Mouse (Mus musculus) embryo, embryonic 9.5 days (tissue): ENCODE measurements at regions not wholly inside any gene's neighbourhood (a gene's known extent, or its start where the extent isn't known, plus 50 kb on each side); places are given as distances from the start of the nearest gene placed in this dataset.

Experiments
- DNase-seq: peaks from one replicate; pipeline ENCODE4 v3.0.0-alpha.2; 2017; ENCODE audit errors: extremely low spot score

DNA sequence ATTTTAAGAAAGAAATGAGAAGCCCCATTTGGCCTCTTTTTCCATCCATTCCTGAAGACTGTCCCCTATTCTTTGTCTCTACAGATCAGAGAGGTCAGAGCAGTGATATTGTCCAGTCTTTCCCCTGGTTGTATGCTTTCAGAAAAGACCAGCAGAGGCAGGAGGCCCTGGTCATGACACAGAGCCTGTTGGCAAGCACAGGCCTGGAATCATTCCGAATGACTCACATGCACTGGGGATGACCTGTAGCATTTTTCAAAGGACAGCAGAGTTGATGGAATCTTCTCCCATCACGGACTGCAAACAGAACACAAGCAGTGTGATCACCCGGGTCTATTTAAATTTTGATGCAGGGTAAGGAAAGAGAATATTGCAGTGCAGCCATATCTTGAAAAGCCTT is 50.2 kb upstream of the Nxt1 start:
- DNase-seq, result no peak

DNA sequence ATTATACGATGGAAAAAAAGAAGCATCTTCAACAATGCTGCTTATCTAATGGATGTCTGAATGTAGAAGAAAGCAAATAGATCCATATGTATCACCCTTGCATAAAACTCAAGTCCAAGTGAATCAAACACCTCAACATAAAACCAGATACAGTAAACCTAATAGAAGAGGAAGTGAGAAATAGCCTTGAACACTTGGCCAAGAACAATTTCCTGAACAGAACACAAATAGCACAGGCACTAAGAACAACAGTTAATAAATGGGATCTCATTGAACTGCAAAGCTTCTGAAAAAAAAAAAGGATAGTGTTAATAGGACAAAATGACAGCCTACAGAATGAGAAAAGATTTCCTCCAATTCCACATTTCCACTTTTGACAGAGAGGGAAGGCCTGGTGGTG is 60.5 kb upstream of the Nxt1 start:
- DNase-seq, result no peak

DNA sequence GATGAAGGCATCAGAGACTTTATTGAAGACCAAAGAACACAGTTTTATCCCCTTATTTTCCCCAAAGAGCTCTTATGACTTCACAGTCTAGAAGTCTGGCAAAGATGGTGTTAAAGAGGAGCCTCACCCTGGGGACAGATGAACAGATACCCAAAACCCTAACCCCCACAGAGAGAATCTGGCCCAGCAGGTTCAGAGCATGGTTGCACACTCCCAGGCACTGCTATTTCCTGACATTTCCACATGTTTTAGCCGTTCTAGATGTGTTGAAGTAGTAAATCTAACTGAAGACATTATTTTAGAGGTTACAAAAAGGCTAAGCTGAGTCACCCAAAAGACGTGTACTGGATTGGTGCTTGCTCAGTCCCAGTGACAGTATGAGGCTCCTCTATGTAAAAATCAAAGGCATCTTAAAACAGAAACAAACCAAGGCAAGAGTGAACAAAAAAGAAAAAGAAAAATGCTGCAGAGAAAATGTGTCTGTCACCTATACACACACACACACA is 66.9 kb upstream of the Nxt1 start:
- DNase-seq, result no peak

DNA sequence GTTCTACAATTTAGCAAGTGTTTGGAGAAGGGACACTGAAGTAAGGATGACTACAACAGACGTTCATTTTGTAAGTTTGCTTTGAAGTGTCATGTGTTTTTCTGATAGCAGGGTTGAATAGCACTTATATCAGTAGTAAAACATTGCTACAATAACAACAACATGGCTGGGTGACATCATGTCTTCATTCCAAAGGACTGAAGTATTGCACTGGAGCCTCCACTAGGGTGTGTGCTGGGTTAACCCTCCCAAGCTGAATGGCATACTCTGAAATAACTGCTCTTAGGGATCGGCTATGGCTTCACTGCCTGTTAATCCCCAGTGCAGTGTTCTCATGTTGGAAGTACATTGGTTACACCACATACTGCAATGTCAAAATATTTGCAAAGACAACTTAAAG is 68.5 kb upstream of the Nxt1 start:
- no peak for DNase-seq

DNA sequence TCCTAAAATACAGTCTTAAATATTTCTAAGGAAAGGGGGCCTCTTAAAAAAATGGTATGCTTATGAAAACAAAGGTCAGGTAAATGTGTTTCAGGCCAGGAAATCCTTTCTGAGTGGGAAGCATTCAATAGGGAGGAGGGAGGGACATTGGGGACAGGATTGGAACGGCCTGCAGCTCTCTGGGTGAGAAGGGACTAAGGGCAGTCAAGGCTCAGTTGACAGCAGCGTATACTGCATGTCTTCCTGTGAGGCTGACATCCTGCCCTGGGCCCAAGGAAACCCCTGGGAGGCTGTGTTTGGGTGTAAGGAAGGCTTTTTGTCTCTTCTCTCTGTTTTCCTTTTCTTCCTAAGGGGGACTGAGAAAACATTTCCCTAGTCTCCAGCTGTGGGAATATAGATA is 69.1 kb upstream of the Nxt1 start:
- DNase-seq, result no peak

DNA sequence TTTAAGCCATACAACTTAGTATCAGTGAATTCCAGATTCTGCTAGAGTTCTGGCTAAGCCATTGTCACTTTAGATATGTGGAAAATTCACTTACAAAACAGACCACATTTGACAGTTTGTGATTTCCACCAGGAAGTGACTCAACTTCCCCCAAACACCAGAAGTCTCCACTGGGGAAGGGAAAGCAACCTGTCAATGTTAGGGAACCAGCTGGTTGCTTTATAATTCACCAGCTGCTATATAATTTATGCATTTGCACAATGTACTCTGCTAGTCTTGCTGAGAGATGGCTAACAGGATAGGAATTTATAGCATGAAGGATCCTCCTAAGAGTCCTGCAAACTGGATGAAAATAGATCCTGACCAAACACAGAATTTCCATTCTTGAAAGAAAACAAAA is 72.9 kb upstream of the Nxt1 start:
- no peak for DNase-seq

DNA sequence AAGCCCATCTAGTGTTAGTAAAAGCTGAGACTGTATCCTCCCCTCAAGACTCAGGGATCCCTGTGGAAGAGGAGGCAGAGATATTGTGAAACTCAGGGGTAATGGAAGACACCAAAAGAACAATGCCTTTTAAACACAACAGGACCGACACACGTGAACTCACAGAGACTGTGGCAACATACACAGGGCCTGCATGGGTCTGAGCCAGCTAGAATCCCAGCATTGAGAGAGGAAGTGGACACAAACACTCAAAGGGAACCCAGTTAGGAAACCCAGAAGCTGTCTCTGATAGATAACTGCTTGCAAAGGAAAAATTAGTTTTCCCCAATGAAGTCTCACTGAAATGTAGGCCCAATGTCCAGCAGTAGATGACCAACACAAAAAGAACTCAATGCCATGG is 75.4 kb upstream of the Nxt1 start:
- no peak for DNase-seq

DNA sequence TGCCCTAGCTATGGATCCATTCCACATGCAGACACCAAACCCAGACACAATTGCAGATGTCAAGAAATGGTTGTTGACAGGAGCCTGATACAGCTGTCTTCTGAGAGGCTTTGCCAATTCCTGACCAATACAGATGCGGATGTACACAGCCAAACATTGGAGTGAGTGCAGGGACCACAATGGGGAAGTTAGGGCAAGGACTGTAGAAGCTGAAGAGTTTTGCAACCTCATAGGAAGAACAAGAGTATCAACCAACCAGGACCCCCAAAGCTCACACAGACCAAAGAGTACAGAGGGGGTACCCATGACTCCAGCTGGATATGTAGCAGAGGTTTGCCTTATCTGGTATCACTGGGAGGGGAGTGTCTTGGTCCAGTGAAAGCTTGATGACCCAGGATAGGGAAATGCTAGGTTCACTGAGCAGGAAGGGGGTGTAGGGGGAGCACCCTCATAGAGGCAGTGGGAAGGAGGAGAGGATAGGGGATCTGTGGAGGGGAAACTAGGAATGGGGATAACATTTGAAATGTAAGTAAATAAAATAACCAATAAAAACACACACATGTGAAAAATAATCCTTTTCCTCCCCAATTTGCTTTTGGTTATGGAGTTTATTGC is 86.6 kb upstream of the Nxt1 start:
- DNase-seq, result no peak

DNA sequence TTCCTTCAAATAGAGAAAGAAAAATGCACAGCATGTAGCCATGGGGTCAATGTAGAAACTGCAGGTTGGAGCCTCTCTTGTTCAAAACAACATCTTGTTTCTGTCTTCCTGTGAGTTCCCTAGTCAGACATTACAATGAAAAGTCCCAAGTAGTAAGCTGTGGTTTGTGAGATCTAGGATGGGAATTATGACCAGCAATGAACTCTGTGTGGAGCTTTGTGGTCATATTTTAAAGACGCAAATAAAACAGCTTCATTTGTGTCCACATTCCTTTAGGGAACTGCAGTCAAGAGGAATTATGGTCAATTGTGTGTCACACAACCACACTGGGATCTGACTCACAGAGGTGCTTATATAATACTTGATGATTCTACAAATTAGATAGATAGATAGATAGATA is 90.2 kb upstream of the Nxt1 start:
- no peak for DNase-seq

DNA sequence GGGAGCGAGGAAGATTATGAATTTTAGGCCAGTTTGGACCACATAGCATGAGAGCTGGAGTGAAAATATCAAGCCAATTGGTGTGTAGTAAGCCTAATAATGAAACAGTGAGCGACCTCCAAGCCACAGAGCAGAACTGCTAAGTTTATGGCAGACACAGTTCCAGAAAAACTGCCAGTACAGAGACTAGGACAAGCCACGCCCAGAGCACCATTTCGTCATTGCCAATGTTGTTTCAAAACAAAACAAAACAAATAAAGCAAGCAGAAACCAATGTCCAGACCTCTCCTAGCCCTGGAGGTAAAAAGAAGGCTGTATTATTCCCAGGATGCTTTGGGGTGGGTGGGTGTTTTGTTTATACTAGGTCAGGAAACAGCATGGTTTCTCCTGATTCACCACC is 90.7 kb upstream of the Nxt1 start:
- DNase-seq, result no peak

DNA sequence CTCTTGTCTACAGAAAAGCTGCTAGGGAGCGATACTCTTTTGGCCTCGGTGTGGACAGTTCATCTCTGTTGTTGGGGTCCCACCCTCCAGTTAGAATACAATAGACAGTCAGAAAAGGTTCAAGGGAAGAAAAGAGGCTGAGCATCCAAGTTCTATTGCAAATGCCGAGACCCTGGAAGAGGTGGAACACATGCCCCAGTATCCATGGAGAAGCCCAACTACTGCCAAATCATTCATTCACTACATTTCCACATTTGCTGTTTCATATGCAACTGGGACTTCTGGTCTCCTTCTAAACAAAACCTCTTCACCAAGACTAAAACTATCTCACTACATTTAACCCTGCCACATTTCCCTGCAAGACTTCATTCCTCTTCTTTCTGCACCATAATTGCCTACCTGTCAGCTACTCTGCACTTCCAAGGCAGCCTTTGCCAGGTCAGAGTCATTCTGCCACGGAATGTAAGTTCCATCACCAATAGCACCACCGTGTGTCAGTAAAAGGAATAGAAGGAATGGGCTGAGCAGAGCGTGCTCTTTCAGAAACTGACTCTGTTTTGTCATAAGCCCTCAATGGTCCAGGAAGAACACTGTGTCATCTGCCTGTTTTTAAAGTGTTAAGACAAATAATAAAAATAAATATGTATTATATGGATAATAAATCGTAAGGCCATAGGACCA is 92.0 kb upstream of the Nxt1 start:
- DNase-seq, result peak; percentile 33

DNA sequence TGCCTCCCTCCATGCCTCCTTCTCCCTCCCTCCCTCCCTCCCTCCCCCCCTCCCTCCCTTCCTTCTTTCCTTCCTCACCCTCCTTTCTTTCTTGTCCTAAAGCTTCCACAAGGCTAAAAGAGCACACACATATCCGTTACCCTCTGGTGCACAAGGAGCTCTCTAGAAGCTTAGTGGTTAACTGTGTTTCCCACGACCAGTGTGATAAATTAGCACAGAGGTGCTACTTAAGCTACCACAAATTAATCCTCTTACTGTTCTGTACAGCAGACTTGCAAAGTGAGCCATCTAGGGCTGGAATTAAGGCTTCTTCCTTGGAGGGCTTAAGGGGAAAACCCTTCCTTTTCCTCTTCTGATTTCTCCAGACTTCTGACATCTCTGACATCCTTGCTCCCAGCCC is 92.8 kb upstream of the Nxt1 start:
- DNase-seq, result no peak

DNA sequence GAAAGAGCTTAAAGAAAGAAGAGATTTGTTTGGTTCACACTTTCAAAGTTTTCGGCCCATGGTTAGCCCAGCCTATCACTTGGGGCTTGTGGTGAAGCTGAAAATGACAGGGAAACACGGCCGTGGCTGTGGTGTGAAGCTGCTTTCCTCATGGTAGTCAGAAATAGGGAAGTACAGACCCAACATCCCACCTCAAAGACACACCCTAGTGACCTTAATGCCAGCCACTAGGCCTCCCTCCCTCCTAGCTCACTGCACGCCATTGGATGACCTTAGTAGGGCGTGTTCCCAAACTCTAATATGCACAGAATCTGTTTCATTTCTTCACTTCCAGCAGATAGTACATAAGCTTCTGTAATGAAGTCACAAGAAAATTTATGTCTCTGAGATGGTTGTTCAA is 93.4 kb upstream of the Nxt1 start:
- no peak for DNase-seq

DNA sequence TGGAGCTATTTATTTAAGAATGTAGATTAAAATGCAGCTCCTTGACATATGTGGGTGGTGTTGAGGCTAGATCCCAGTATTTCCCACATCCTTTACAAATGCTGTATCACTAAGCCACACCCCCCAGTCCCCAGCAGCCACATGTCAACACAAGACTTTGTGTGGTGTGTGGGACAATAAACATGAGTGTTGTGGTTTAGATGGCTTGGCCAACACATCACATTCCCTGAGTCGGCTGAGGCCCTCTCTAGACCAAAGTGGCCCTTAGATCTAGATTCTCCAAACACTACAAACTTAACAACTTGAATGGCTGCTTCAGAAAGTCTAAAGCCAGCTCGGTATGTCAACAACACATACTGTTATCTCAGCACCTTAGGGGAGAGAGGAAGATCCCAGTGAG is 94.2 kb upstream of the Nxt1 start:
- no peak for DNase-seq

DNA sequence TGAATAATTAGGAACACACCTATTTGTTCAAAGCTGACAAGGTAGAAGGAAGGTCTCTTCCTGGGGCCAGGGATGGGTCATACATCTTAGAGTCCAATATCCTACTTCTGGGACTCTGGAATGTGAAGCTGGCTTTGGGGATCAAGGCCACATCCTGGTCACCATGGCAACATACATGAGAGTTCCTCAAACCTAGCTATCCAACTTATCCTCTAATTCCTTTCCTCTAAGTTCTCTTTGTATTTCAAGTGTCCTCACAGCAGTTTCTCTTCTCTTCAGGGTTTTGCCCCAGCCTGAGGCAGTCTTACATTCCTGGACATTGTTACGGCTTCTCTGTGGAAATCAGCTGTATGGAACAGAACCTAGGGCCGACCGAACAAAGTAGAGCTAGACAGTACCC is 97.0 kb upstream of the Nxt1 start:
- no peak for DNase-seq

DNA sequence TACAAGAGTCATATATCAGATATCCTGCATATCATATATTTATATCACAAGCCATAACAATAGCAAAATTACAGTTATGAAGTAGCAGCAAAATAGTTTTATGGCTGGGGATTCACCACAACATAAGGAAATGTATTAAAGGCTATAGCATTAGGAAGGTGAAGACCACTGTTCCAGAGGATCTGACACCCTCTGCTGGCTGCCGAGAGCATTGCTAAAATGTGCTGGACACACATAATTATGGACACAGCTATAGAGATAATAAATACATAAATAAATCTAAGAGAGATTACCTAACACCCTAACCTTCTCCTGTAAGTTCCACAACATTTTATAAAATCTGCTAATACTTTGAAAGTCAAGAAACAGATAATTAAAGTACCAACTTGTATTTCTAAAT is 100.2 kb upstream of the Nxt1 start:
- DNase-seq, result peak; percentile 42

DNA sequence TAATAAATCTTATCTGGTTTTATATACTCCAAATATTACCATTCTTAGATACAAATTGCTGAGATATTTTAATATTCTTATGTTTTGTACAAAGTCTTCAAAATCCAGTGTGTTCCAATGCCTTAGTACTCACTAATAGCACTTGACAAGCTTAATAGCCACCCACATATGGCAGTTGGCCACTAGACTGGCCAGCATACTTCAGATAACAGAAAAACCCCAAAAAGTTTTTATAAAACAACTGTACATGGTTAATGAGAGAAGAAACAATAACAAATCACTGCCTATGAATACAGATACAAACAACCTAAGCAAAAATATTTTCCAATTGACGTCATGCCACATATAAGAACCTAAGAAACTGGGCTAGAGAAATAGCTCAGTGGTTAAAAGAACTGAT is 100.8 kb upstream of the Nxt1 start:
- no peak for DNase-seq

DNA sequence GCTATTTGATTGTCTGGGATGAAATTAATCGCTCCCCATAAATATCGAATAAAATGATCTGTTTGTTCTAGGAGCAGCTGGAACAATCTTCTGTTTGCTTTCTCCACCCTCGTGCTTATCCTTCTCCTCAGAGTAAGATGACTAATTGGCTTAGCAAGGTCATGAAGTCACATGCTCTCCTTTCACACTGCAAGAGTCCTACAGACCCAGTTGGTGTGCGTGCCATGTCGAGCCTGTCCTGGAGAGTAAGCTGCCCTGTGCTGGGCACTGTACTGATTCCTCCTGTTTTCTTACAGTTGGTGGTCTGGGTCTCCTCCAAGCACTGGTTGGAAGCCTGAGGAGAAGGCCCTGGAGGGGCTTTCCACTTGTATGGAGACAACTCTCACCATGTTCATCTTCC is 101.4 kb upstream of the Nxt1 start:
- no peak for DNase-seq

DNA sequence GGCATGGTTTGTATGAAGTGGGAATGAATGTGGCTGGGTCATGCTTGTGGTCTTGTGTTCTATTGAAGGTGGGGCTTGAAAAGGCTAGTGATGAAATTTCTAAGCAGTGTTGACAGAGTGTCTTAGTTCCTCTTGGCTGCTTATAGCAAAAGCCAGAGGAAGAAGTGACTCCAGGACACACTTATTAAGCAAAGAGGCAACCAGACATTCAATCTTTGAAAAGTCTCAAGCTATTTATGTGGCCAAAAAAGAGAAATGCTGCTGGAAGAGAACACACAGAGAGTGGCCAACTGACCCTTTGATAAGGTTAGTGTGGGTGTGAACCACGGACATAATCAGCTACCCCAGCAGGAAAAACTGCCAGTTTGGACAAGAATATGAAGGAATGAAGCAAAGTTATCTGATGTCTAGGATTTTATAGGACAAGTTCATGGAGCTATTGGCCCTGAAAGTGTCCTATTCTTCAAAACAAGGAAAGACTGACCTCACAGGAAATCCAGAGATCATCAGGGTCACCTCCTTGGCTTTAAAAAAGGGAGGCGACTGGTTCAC is 104.4 kb upstream of the Nxt1 start:
- no peak for DNase-seq

DNA sequence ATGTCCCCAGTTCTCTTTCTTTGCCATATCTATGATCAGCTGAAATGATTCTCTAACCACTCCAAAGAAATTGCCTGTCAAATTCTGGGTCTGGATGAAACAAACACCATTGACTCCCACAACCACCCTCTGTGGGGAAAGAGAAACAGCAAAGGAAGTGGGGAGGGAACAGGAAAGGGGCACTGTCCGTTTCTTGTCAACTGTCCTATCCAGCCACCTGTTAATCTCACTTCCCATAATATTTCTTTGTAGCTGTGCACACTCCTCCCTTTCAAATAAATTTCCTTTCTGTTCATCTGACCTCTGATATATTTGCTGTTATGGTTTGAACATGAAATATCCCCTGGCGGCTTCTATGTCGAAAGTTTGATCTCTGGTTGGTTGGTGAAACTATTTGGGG is 109.0 kb upstream of the Nxt1 start:
- no peak for DNase-seq

DNA sequence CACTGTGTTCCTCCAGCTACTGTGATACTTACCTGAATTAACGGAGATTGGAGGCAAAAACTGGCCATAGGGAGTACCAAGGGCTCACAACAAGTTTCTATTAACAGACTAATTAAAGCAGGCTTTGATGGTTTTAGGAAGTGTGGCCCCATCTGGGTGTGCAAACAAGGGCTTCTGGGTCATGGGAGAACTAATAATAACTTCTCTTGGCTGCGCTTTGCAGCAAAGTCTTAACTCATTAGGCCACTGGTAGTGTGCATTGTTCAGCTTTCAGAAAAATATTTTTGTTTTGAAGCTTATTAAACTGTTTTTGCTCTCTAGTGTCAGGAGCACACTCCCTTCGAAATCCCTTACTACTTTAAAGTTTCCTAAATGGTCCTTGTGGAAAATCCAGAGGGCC is 110.4 kb upstream of the Nxt1 start:
- no peak for DNase-seq

DNA sequence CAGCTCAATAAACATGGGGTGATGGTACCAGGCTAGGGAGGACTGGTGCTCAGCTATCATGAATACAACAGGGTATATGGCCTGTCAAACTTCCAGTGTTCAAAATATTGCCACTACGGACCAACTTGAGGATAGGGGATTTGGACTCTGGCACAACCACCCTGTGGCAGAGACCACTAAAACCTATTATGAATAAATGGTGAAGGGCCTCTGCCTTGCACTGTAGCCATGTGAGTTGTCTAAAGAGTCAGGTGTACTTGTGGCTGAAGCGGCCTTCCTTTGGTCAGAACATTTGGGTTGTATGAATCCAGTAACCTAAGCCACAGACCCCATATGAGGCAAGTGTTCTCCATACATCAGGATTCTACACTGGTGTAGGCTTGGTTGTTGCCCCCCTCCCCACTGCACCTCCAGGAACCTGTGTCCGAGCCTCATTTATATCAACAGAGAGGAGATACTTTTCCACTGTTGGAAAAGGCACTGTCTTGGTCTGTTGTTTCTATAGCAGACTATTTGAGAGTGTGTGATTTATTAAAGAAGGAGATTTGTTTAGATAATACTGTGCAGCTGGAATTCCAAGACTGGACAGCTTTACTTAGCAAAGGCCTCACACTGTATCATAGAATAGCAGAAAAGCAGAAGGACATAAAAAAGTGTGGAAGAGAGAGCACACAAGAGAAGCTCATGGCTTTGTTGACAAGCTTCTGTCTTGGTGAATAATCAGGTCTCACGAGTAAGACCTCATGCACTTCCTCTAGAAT is 112.2 kb upstream of the Nxt1 start:
- DNase-seq, result no peak

DNA sequence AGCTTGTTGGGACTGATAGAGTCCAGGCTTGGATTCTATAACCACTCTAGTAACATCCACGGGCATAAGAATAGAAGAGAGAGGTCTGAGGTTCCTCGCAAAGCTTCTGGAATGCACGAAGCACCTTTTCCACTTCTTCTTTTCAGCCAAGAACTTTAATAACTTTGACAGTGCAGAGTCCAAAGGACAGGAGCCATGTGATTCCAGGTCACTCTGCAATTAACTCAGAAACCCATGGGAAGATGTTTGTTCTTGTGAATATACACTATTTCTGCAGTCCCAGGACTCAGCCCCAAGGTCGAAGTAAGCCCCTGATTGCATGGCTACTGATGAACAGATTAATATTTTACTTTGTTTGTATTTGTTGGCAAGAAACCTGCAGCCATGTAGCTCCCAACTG is 113.0 kb upstream of the Nxt1 start:
- DNase-seq, result no peak
